Mouse (Mus musculus) gastrocnemius, postnatal 14 days (tissue): ENCODE measurements around the gene Ptgdr2. TPM values are rescaled to one million over a fixed set of nuclear protein-coding genes. Genes with fewer than 3 reads are reported as not detected.
A peak's percentile ranks its signal among the peaks of the same experiment; 100 is the strongest.

ENCODE experiments used
- DNase-seq: peaks from one replicate; pipeline ENCODE4 v3.0.0; 2021; ENCODE audit warnings: mixed read lengths
- intact Hi-C: fragments of 180-260 bp; cut with DNase I; formaldehyde crosslinking; loops from one replicate; pipeline ENCODE4 v1.15.1; 2025; ENCODE audit warnings: low total_unique reads
- total RNA-seq, 2 experiments: library from RNA; stranded (reverse); gene quantifications; 2 replicates each; pipeline ENCODE4 v1.2.3; 2021

Ptgdr2 gene
- total RNA-seq, 2 experiments from 2014 or later = 0.08 TPM; not detected in 1

GRCm38 (mm10) chr19:10970457-10970856 lies 33.5 kb downstream of the Ptgdr2 start:
- no peak for DNase-seq
- intact Hi-C loops = no loop called here

- intact Hi-C loops = no loop called here
Measured at GRCm38 (mm10) chr19:10972660-10973059, 35.7 kb downstream of the Ptgdr2 start.

GRCm38 (mm10) chr19:10973187-10973586 lies 36.2 kb downstream of the Ptgdr2 start:
- no peak for DNase-seq
- intact Hi-C loops = no loop called here

More at GRCm38 (mm10) chr19:10972660-10973059, 35.7 kb downstream of the Ptgdr2 start:
- DNase-seq = no peak

GRCm38 (mm10) chr19:10974238-10974865 lies 37.4 kb downstream of the Ptgdr2 start, which contains the start of gene Ms4a10:
Ms4a10 (minus strand) TSS chr19:10974670.
- no peak for DNase-seq
- intact Hi-C loops = no loop called here

GRCm38 (mm10) chr19:10975187-10975586 lies 38.2 kb downstream of the Ptgdr2 start:
- DNase-seq = no peak

GRCm38 (mm10) chr19:10976318-10976717 lies 39.4 kb downstream of the Ptgdr2 start:
- no peak for DNase-seq
- intact Hi-C loops = no loop called here

More at GRCm38 (mm10) chr19:10975187-10975586, 38.2 kb downstream of the Ptgdr2 start:
- intact Hi-C loops = no loop called here

- peak; percentile 80 for DNase-seq
- intact Hi-C loops = no loop called here
Measured at GRCm38 (mm10) chr19:10979184-10980168, 42.5 kb downstream of the Ptgdr2 start.

GRCm38 (mm10) chr19:10980210-10980609 lies 43.2 kb downstream of the Ptgdr2 start:
- DNase-seq = no peak
- intact Hi-C loops = no loop called here

GRCm38 (mm10) chr19:10983146-10983545 lies 46.2 kb downstream of the Ptgdr2 start:
- intact Hi-C loops = no loop called here
- DNase-seq = peak; percentile 44

- no peak for DNase-seq
- intact Hi-C loops = no loop called here
Measured at GRCm38 (mm10) chr19:10984551-10984950, 47.6 kb downstream of the Ptgdr2 start.

- intact Hi-C loops = no loop called here
- DNase-seq = no peak
Measured at GRCm38 (mm10) chr19:10985889-10986288, 48.9 kb downstream of the Ptgdr2 start.

- no peak for DNase-seq
- intact Hi-C loops = no loop called here
Measured at GRCm38 (mm10) chr19:10988563-10988962, 51.6 kb downstream of the Ptgdr2 start.

- intact Hi-C loops = no loop called here
- DNase-seq = no peak
Measured at GRCm38 (mm10) chr19:10990751-10991150, 53.8 kb downstream of the Ptgdr2 start.

GRCm38 (mm10) chr19:10991911-10992310 lies 55.0 kb downstream of the Ptgdr2 start:
- intact Hi-C loops = no loop called here
- no peak for DNase-seq

Other genes starting within 250 kb of the Ptgdr2 start
- 10 to 100 TPM; 15.2 to 22.0 TPM for gene Vps37c, start 248.4 kb upstream of the Ptgdr2 start, total RNA-seq
- not detected for gene Cd5, start 198.2 kb upstream of the Ptgdr2 start, total RNA-seq
- gene Cd6, start 107.1 kb upstream of the Ptgdr2 start, total RNA-seq = not detected
- under 1 TPM; 0.22 to 0.35 TPM for gene Slc15a3, start 97.4 kb upstream of the Ptgdr2 start, total RNA-seq
- 10 to 100 TPM; 12.9 to 17.3 TPM for gene Tmem132a, start 67.2 kb upstream of the Ptgdr2 start, total RNA-seq
- 100 to 1,000 TPM; 193 to 196 TPM for gene Tmem109, start 55.2 kb upstream of the Ptgdr2 start, total RNA-seq
- 100 to 1,000 TPM; 192 to 194 TPM for gene Prpf19, start 41.9 kb upstream of the Ptgdr2 start, total RNA-seq
- under 1 TPM in 1 of 2 experiments, not detected in 1; 0.51 TPM for gene Zp1, start 16.5 kb upstream of the Ptgdr2 start, total RNA-seq
- gene Ccdc86, start 12.1 kb downstream of the Ptgdr2 start, total RNA-seq = 10 to 100 TPM; 17.7 to 25.7 TPM
- gene Ms4a10, start 37.5 kb downstream of the Ptgdr2 start, total RNA-seq = not detected
- gene Ms4a15, start 56.1 kb downstream of the Ptgdr2 start, total RNA-seq = not detected
- gene Ms4a18, start 80.9 kb downstream of the Ptgdr2 start, total RNA-seq = not detected
- gene Ms4a8a, start 143.9 kb downstream of the Ptgdr2 start, total RNA-seq = under 1 TPM; 0.71 to 0.78 TPM
- gene 1700017D01Rik, start 193.7 kb downstream of the Ptgdr2 start, total RNA-seq = under 1 TPM in 1 of 2 experiments, not detected in 1; 0.23 TPM
- gene 1700025F22Rik, start 228.2 kb downstream of the Ptgdr2 start, total RNA-seq = not detected